Mouse (Mus musculus) thymus, adult 2 months (tissue): ENCODE measurements around the gene Ppfibp1.

ENCODE experiments used
- CTCF ChIP-seq: fragments of 200-500 bp; IDR thresholded peaks from 2 replicates; pipeline ENCODE4 v1.5.1; 2012; ENCODE audit warnings: mild to moderate bottlenecking, control low read depth, low read length, moderate library complexity, borderline replicate concordance; ENCODE audit not compliant: control insufficient read depth, poor library complexity, insufficient read depth; ENCODE audit errors: extremely low read depth
- POLR2A ChIP-seq: fragments of 200-500 bp; IDR thresholded peaks from 2 replicates; pipeline ENCODE4 v1.6.1; 2012; ENCODE audit warnings: mild to moderate bottlenecking, low read length, control low read depth, moderate library complexity; ENCODE audit not compliant: control insufficient read depth, poor library complexity, insufficient read depth; ENCODE audit errors: extremely low read depth

DNA sequence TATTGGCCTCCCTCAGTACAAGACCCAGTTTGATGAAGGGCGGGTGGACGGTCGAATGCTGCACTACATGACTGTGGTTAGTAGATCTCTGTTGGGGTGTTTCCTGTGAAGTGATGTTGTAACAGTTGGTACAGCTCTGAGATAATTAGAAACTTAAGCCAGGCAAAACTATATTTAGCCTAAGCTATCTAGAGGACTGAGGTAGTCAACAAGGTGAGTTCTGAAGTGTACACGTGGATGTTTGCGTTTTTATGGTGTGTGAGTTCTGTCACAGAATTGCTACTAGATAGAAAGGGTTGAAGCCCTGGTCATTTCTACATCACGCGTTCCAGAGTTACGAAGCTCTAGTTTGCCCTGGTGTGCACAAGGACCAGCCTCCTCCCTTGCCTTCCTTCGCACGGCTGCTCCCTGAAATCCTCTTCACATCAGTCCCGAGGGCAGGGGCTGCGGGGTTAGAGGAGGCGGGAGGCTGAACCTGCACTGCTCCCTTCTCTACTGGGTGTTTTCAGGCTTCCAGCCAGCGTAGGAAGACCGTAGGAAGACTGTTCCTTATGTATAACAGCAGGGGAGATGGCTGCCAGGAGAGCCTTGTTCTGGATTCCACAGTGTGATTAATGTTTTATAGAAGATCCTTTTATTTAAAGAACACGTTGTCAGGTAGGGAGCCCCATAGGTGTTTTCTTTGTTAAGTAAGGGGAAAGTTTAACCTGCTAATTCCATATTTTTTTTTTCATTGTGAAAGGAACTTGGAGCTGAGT is 134.3 kb downstream of the Ppfibp1 start:
- TF ChIP-seq POLR2A (no peak), CTCF (no peak)
